Mouse (Mus musculus): ENCODE measurements around the gene Gm14137. TPM values are rescaled to one million over a fixed set of nuclear protein-coding genes. Genes with fewer than 3 reads are reported as not detected.

The Gm14137 gene
- polyA plus RNA-seq, 1 experiment from 2014 or later = 0.13 TPM

DNA sequence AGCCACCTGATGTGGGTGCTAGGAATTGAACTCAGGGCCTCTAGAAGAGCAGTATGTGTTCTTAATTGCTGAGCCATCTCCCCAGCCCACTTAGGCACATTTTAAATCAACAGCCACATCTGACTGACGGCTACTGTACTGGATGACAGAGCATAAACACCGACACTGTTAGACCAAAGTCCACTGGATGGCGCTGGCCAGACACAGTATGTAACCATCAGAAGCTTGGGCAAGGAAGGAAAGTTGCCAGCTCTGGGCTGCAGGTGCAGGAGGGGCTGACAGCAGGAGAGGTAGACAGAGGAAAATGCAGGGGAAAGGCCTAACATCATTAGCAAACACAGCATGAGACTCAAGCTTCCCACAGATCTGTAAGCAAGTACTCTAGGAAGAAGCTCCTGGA is 2.5 kb downstream of the Gm14137 start:
- WGBS = 60% methylated on average over 3 of the region's 3 CpGs
- H3K4me2 ChIP-seq (replicated peaks; ENCODE audit: low read depth, low read length) = no peak overlapping the region
- no peak overlapping the region for H3K27ac ChIP-seq (ENCODE audit: low read length)
- 0 out of 2 replicates have a peak, but pooled peaks cover 8% of the 10 kb centered on the region for H3K36me3 ChIP-seq (ENCODE audit: insufficient read depth, low read length)
- no peak for DNase-seq (ENCODE audit: low spot score)
- no peak for TF ChIP-seq CTCF (IDR thresholded peaks at IDR 0.05)
- TF ChIP-seq EP300 (IDR thresholded peaks at IDR 0.05) = no peak
- no peaks in the 10 kb centered on the region for H3K9me3 ChIP-seq (ENCODE audit: low read length)
- no peak overlapping the region for H3K9ac ChIP-seq (replicated peaks; ENCODE audit: low read depth)
- H3K4me1 ChIP-seq (ENCODE audit: insufficient read depth, low read depth, low read length) = no peaks in the 10 kb centered on the region
- no peak for ATAC-seq
- no peaks in the 10 kb centered on the region for H3K27me3 ChIP-seq (replicated peaks; ENCODE audit: insufficient read depth, low read length)
- no peak overlapping the region for H3K4me3 ChIP-seq (ENCODE audit: low read depth, low read length)

DNA sequence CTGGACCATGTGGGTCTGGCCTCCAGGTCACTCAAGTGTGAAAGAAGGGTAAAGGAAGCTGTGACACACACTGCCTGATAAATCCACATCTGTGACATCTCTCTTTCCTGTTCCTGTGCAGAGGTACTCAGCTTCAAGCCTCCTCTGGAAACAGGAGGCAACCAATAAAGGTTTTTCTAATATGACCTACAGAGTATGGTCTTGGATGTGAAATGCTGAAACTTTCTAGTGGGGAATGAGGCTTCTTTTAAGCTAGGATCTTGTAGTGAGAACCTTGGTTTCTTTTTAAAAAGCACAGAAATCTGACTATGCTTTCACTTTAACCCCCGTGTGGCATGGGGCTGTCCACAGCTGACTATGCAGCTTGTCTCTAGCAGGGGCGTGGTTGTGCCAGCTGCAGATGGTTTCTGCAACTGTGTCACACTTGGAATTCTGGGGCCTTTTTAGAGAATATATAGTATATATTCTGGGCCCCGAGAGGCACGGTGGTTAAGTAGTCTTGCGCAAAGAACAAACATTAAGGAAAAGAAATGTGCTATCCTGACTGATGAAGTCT is 3.2 kb downstream of the Gm14137 start:
- H3K4me1 ChIP-seq (ENCODE audit: insufficient read depth, low read depth, low read length) = no peaks in the 10 kb centered on the region
- H3K9me3 ChIP-seq (ENCODE audit: low read length) = no peaks in the 10 kb centered on the region
- H3K36me3 ChIP-seq (ENCODE audit: insufficient read depth, low read length) = 0 out of 2 replicates have a peak, but pooled peaks cover 8% of the 10 kb centered on the region
- no peak overlapping the region for H3K27ac ChIP-seq (ENCODE audit: low read length)
- H3K4me3 ChIP-seq (ENCODE audit: low read depth, low read length) = no peak overlapping the region
- WGBS = 71% methylated on average over 5 of the region's 5 CpGs
- H3K9ac ChIP-seq (replicated peaks; ENCODE audit: low read depth) = no peak overlapping the region
- TF ChIP-seq EP300 (IDR thresholded peaks at IDR 0.05) = no peak
- TF ChIP-seq CTCF (IDR thresholded peaks at IDR 0.05) = no peak
- DNase-seq (ENCODE audit: low spot score) = no peak
- no peak overlapping the region for H3K4me2 ChIP-seq (replicated peaks; ENCODE audit: low read depth, low read length)
- no peak for ATAC-seq
- no peaks in the 10 kb centered on the region for H3K27me3 ChIP-seq (replicated peaks; ENCODE audit: insufficient read depth, low read length)

DNA sequence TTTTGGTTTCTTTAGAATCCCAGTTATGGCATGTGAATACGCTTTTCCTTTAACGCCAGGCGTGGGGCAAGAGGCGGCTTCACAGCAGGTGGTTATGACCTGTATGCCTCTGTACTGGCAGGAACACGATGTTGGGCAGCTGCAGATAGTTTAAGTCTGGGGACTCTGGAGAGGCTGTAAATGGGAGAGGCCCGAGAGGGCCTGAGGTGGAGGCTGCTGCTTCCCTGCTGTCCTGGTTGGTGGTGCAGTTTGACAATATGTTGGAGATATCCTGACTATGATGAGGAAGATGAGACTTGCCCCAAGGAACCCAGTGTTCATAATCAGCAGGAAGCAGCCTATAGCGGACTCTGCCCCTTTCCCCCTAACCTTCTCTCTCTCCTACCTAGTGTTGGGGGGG is 8.6 kb downstream of the Gm14137 start:
- no peak overlapping the region for H3K4me2 ChIP-seq (replicated peaks; ENCODE audit: low read depth, low read length)
- H3K27ac ChIP-seq (ENCODE audit: low read length) = no peak overlapping the region
- DNase-seq (ENCODE audit: low spot score) = no peak
- H3K4me1 ChIP-seq (ENCODE audit: insufficient read depth, low read depth, low read length) = no peaks in the 10 kb centered on the region
- no peak for ATAC-seq
- no peak overlapping the region for H3K4me3 ChIP-seq (ENCODE audit: low read depth, low read length)
- H3K9ac ChIP-seq (replicated peaks; ENCODE audit: low read depth) = no peak overlapping the region
- H3K27me3 ChIP-seq (replicated peaks; ENCODE audit: insufficient read depth, low read length) = no peaks in the 10 kb centered on the region
- H3K9me3 ChIP-seq (ENCODE audit: low read length) = no peaks in the 10 kb centered on the region
- no peak for TF ChIP-seq CTCF (IDR thresholded peaks at IDR 0.05)
- TF ChIP-seq EP300 (IDR thresholded peaks at IDR 0.05) = no peak
- WGBS = 85% methylated on average over 7 of the region's 7 CpGs
- H3K36me3 ChIP-seq (ENCODE audit: insufficient read depth, low read length) = peaks cover 13% of the 10 kb centered on the region; the same call in 1 of the 2 replicates

DNA sequence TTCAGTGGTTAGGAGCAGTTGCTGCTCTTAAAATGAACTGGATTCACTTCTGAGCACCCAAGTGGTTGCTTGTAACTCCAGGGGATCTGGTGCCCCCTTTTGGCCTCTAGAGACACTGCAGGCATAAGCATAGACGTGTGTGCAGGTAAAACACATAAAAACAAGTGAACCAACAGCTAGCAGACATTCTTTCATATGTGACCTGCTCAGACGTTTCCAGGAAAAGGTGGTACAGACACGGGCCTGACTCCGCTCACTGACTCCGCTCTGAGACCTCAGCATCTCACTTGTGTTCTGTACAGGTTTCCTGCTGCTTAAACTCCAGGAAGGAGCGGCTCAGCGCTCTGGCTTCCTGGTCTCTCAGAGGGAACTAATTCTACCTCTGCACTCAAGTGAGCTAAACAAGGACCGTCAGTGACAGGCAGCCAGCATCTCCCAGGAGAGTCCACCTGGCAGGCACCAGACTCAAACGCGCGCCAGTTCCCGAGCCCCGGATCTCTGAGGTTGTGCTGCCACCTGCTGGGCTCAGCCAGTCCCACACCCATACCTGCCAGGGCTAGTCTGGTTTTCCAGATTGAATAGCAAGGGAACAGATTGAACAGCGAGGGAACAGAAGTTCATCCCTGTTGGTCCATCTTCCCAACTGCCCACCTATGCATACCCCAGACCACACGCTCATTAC is 14.9 kb downstream of the Gm14137 start:
- H3K4me1 ChIP-seq (ENCODE audit: insufficient read depth, low read depth, low read length) = no peaks in the 10 kb centered on the region
- H3K27ac ChIP-seq (ENCODE audit: low read length) = no peak overlapping the region
- H3K4me3 ChIP-seq (ENCODE audit: low read depth, low read length) = peak overlapping the region; percentile 22; the same call in 1 of the 2 replicates
- 5% methylated on average over 15 of the region's 15 CpGs for WGBS
- peaks cover 5% of the 10 kb centered on the region; the same call in 1 of the 2 replicates for H3K36me3 ChIP-seq (ENCODE audit: insufficient read depth, low read length)
- H3K4me2 ChIP-seq (replicated peaks; ENCODE audit: low read depth, low read length) = peak overlapping the region; percentile 62
- peak; percentile 89 for ATAC-seq
- DNase-seq (ENCODE audit: low spot score) = peak; percentile 83
- no peak overlapping the region for H3K9ac ChIP-seq (replicated peaks; ENCODE audit: low read depth)
- peak; percentile 92 for TF ChIP-seq CTCF (IDR thresholded peaks at IDR 0.05)
- no peak for TF ChIP-seq EP300 (IDR thresholded peaks at IDR 0.05)
- H3K27me3 ChIP-seq (replicated peaks; ENCODE audit: insufficient read depth, low read length) = no peaks in the 10 kb centered on the region
- no peaks in the 10 kb centered on the region for H3K9me3 ChIP-seq (ENCODE audit: low read length)

DNA sequence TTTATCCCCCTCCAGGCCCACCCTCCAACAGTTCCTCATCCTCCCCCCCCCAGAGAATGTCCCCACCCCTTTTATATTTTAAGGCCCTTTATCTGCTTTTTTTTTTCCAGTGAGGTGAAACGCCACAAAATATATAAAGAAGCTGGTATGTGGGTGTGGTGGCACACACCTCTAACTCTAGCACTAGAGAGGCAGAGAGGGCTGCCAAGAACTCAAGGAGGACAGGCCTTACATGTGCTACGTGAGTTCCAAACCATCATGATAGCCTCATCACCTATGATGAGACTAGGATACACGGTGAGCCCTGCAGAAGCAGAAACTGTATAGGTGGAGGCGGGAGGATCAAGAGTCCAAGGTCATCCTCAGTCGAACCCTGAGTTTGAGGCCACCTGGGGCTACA is 16.7 kb downstream of the Gm14137 start:
- no peaks in the 10 kb centered on the region for H3K27me3 ChIP-seq (replicated peaks; ENCODE audit: insufficient read depth, low read length)
- no peak overlapping the region for H3K9ac ChIP-seq (replicated peaks; ENCODE audit: low read depth)
- no peak overlapping the region for H3K4me2 ChIP-seq (replicated peaks; ENCODE audit: low read depth, low read length)
- TF ChIP-seq CTCF (IDR thresholded peaks at IDR 0.05) = no peak
- TF ChIP-seq EP300 (IDR thresholded peaks at IDR 0.05) = no peak
- DNase-seq (ENCODE audit: low spot score) (peak; percentile 73), ATAC-seq (peak; percentile 61)
- WGBS = 61% methylated on average over 5 of the region's 5 CpGs
- peak overlapping the region; percentile 62 for H3K27ac ChIP-seq (ENCODE audit: low read length)
- H3K9me3 ChIP-seq (ENCODE audit: low read length) = no peaks in the 10 kb centered on the region
- no peak overlapping the region for H3K4me3 ChIP-seq (ENCODE audit: low read depth, low read length)
- H3K36me3 ChIP-seq (ENCODE audit: insufficient read depth, low read length) = no peaks in the 10 kb centered on the region
- H3K4me1 ChIP-seq (ENCODE audit: insufficient read depth, low read depth, low read length) = no peaks in the 10 kb centered on the region

DNA sequence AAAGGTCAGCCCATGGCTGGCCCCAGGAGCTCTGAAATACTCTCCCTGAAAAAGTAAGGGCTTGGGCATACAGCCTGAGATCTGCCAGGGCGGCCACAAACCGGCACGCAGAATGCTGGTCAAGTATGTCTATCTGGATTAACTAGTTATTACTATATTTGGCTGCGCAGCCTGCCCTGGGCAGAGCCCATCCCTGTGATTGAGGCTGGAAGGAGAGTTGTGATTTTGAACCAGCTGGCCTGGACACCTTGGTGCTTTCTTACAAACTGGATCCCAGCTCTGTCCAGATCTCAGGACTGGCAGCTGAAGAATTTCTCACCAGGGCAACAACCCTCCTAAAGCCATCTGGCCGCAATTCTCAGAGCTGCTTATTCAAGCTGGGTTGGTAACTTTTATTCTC is 19.8 kb downstream of the Gm14137 start:
- Histone ChIP-seq H3K36me3 (ENCODE audit: insufficient read depth, low read length) (no peaks in the 10 kb centered on the region), H3K4me1 (ENCODE audit: insufficient read depth, low read depth, low read length) (peaks cover 6% of the 10 kb centered on the region; the same call in 1 of the 2 replicates), H3K9me3 (ENCODE audit: low read length) (no peaks in the 10 kb centered on the region), H3K4me3 (ENCODE audit: low read depth, low read length) (no peak overlapping the region), H3K27me3 (replicated peaks; ENCODE audit: insufficient read depth, low read length) (no peaks in the 10 kb centered on the region), H3K9ac (replicated peaks; ENCODE audit: low read depth) (no peak overlapping the region), H3K4me2 (replicated peaks; ENCODE audit: low read depth, low read length) (no peak overlapping the region), H3K27ac (ENCODE audit: low read length) (peak overlapping the region; percentile 52)
- 72% methylated on average over 5 of the region's 5 CpGs for WGBS
- DNase-seq (ENCODE audit: low spot score) = no peak
- no peak for ATAC-seq
- TF ChIP-seq EP300 (IDR thresholded peaks at IDR 0.05) = no peak
- no peak for TF ChIP-seq CTCF (IDR thresholded peaks at IDR 0.05)

Measured in lung, postnatal 0 days (tissue).